Mouse (Mus musculus) liver, postnatal 0 days (tissue): Measurements from ENCODE around the gene Mapk11.

ENCODE experiments used
- CTCF ChIP-seq: sonication (generic); IDR thresholded peaks from 2 replicates; pipeline ENCODE4 v1.5.1; 2016; ENCODE audit warnings: antibody characterized with exemption, low read depth
- EP300 ChIP-seq: IDR thresholded peaks from 2 replicates; pipeline ENCODE4 v1.6.1; 2016; ENCODE audit warnings: antibody characterized with exemption, low read depth, mild to moderate bottlenecking

DNA sequence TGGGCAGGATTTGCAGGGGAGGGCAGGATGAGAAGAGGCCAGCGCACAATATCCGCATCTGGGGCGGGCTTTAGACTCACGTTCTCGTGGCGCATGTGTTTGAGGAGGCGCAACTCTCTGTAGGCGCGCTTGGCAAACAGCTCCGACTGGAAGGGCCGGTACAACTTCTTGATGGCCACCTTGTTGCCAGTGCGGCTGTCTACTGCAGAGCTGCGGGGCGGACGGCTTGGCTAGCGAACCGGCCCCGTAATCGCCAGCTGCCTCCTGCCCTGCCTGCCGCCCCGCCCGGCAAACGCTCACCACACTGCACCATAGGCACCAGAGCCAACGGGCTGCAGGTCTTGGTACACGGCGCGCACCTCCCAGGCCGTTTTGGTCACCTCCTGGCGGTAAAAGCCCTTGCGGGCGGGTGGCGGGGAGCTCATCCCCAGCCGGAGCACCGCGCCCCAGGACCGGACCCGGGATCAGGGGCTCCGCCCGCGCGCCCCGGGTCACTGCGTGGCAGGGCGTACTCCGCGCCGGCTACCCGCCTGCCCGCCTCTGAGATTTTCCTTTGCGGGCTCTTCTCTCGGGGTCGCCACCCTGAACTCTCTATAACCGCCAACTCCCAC lies 9.3 kb downstream of the Mapk11 start:
- TF ChIP-seq CTCF (no peak), EP300 (no peak)
